ENCODE assay signal across 8 mouse cellular contexts in genomic region chr3:108562133-108562730, GRCm38 (mm10). TPM values are rescaled to one million over a fixed set of nuclear protein-coding genes. Genes with fewer than 3 reads are reported as not detected.
DNase-seq lines count a peak whose midpoint lies in the region; ATAC-seq lines count a peak whose summit lies in the region.

Tmem167b (minus strand) TSS chr3:108562466.

- no peaks in the 10 kb centered on the region for H3K9me3 ChIP-seq in heart, embryonic 13.5 days
- no peaks in the 10 kb centered on the region for H3K9me3 ChIP-seq in liver, embryonic 12.5 days (replicated peaks)
- H3K9me3 ChIP-seq in stomach, embryonic 15.5 days = no peaks in the 10 kb centered on the region

- H3K9ac ChIP-seq in heart, embryonic 13.5 days = peak within 1 kb of the TSS; percentile 91
- H3K9ac ChIP-seq in liver, embryonic 12.5 days = peak within 1 kb of the TSS; percentile 80
- H3K9ac ChIP-seq in stomach, embryonic 15.5 days = peak within 1 kb of the TSS; percentile 53

- under 1% methylated on average over 45 of the region's 45 CpGs for WGBS in heart, embryonic 13.5 days
- WGBS in liver, embryonic 12.5 days (ENCODE audit: insufficient replicate concordance) = under 1% methylated on average over 45 of the region's 45 CpGs
- WGBS in stomach, embryonic 15.5 days = under 1% methylated on average over 45 of the region's 45 CpGs

- peak within 1 kb of the TSS; percentile 94 for H3K4me2 ChIP-seq in heart, embryonic 13.5 days
- peak within 1 kb of the TSS; percentile 81 for H3K4me2 ChIP-seq in liver, embryonic 12.5 days
- peak within 1 kb of the TSS; percentile 82 for H3K4me2 ChIP-seq in stomach, embryonic 15.5 days

- H3K4me1 ChIP-seq in brown adipose tissue, adult 24 weeks (ENCODE audit: control insufficient read depth, insufficient read depth, insufficient read length, low read length) = no peaks in the 10 kb centered on the region
- H3K4me1 ChIP-seq in heart, embryonic 13.5 days = peaks cover 16% of the 10 kb centered on the region
- H3K4me1 ChIP-seq in liver, embryonic 12.5 days = peaks cover 50% of the 10 kb centered on the region
- no peaks in the 10 kb centered on the region; the same call in 1 of the 2 replicates for H3K4me1 ChIP-seq in stomach, embryonic 15.5 days

- peak within 1 kb of the TSS; percentile 97 for H3K27ac ChIP-seq in brown adipose tissue, adult 24 weeks (replicated peaks; ENCODE audit: low read depth, low read length)
- peak within 1 kb of the TSS; percentile 91 for H3K27ac ChIP-seq in heart, embryonic 13.5 days (replicated peaks)
- H3K27ac ChIP-seq in liver, embryonic 12.5 days = peak within 1 kb of the TSS; percentile 93
- peak within 1 kb of the TSS; percentile 95 for H3K27ac ChIP-seq in stomach, embryonic 15.5 days

- DNase-seq in CD4-positive, CD25-positive, alpha-beta regulatory T cell, adult 2 months (ENCODE audit: low read depth, low spot score) = peak; percentile 99
- peak; percentile 82 for DNase-seq in fat pad, adult 2 months (ENCODE audit: extremely low read depth, low read depth, low spot score)
- peak; percentile 97 for DNase-seq in kidney, postnatal 10 days
- DNase-seq in natural killer cell, adult 2 months (ENCODE audit: low spot score in 2 of 2) = peak; percentile 96 to 97

- H3K4me3 ChIP-seq in brown adipose tissue, adult 24 weeks (ENCODE audit: insufficient read depth, low read depth, low read length) = peak within 1 kb of the TSS; percentile 93
- H3K4me3 ChIP-seq in heart, embryonic 13.5 days = peak within 1 kb of the TSS; percentile 84
- H3K4me3 ChIP-seq in liver, embryonic 12.5 days = peak within 1 kb of the TSS; percentile 77
- H3K4me3 ChIP-seq in stomach, embryonic 15.5 days (replicated peaks) = peak within 1 kb of the TSS; percentile 72

- H3K27me3 ChIP-seq in heart, embryonic 13.5 days (replicated peaks) = no peaks in the 10 kb centered on the region
- no peaks in the 10 kb centered on the region for H3K27me3 ChIP-seq in liver, embryonic 12.5 days (replicated peaks)
- H3K27me3 ChIP-seq in stomach, embryonic 15.5 days (replicated peaks) = no peaks in the 10 kb centered on the region

- ATAC-seq in heart, embryonic 13.5 days (ENCODE audit: extremely low read depth, insufficient number of reproducible peaks, low FRiP score, low TSS enrichment) = peak; percentile 96
- ATAC-seq in liver, embryonic 12.5 days = peak; percentile 96
- peak; percentile 98 for ATAC-seq in stomach, embryonic 15.5 days (ENCODE audit: insufficient read depth, low FRiP score, low read depth)

- peaks cover 32% of the 10 kb centered on the region for H3K36me3 ChIP-seq in heart, embryonic 13.5 days
- H3K36me3 ChIP-seq in liver, embryonic 12.5 days = peaks cover 30% of the 10 kb centered on the region
- H3K36me3 ChIP-seq in stomach, embryonic 15.5 days = peaks cover 16% of the 10 kb centered on the region

RNA-seq across cellular contexts. Expression of gene Tmem167b, which starts in this region (rescaled TPM):
- 24.1 and 27.7 TPM in 2 replicates for polyA plus RNA-seq in brown adipose tissue, adult 24 weeks (2012; ENCODE audit: insufficient read depth, insufficient read length, missing spikeins)
- 28.2 and 30.6 TPM in 2 replicates for polyA plus RNA-seq in heart, embryonic 13.5 days (2015; fragmentation: Nextera tagmentation; extraction: Ambion mirVana)
- polyA plus RNA-seq in liver, embryonic 12.5 days (2016; fragmentation: Nextera tagmentation; extraction: Ambion mirVana) = 17.8 and 19.8 TPM in 2 replicates
- 38.3 and 40.0 TPM in 2 replicates for polyA plus RNA-seq in stomach, embryonic 15.5 days (2015; fragmentation: Nextera tagmentation; extraction: Ambion mirVana)

Comparison
In these comparisons a context has a peak if more than half of its experiments do, and no peak if none do; other contexts are left out.
1. Peak in every context shown above with its lines: DNase-seq, ATAC-seq, H3K4me3 ChIP-seq and H3K27ac ChIP-seq.